Mouse (Mus musculus): ENCODE measurements around the gene Olfr839-ps1. TPM values are rescaled to one million over a fixed set of nuclear protein-coding genes. Genes with fewer than 3 reads are reported as not detected.

Olfr839-ps1 gene
- total RNA-seq (2023): not detected

GRCm38 (mm10) chr9:19177212-19177611 is at the start of gene Olfr839-ps1:
Olfr839-ps1 (minus strand) TSS chr9:19177312.

GRCm38 (mm10) chr9:19136017-19136416 is 41.1 kb downstream of the Olfr839-ps1 start, which contains the start of gene Olfr837:
Olfr837 (plus strand) TSS chr9:19136317.

GRCm38 (mm10) chr9:19120082-19120481 is 57.0 kb downstream of the Olfr839-ps1 start, which contains the start of gene Olfr836:
Olfr836 (plus strand) TSS chr9:19120382.

Other genes starting within 250 kb of the Olfr839-ps1 start
- not detected for gene Olfr832, start 240.2 kb downstream of the Olfr839-ps1 start, total RNA-seq (2023)
- gene Olfr834, start 189.3 kb downstream of the Olfr839-ps1 start, total RNA-seq (2023): not detected
- not detected for gene Olfr835, start 144.6 kb downstream of the Olfr839-ps1 start, total RNA-seq (2023)
- gene Olfr836, start 56.9 kb downstream of the Olfr839-ps1 start, total RNA-seq (2023): not detected
- not detected for gene Olfr837, start 41.0 kb downstream of the Olfr839-ps1 start, total RNA-seq (2023)
- not detected for gene Olfr843, start 74.7 kb upstream of the Olfr839-ps1 start, total RNA-seq (2023)
- gene Olfr844, start 139.0 kb upstream of the Olfr839-ps1 start, total RNA-seq (2023): not detected
- not detected for gene Olfr845, start 159.1 kb upstream of the Olfr839-ps1 start, total RNA-seq (2023)
- gene Olfr846, start 186.7 kb upstream of the Olfr839-ps1 start, total RNA-seq (2023): not detected
- not detected for gene Olfr847, start 201.4 kb upstream of the Olfr839-ps1 start, total RNA-seq (2023)

Measured in monocyte, adult 59 days (primary cell).